Mouse (Mus musculus): ENCODE data around the gene Olfr718-ps1.

The Olfr718-ps1 gene

DNA sequence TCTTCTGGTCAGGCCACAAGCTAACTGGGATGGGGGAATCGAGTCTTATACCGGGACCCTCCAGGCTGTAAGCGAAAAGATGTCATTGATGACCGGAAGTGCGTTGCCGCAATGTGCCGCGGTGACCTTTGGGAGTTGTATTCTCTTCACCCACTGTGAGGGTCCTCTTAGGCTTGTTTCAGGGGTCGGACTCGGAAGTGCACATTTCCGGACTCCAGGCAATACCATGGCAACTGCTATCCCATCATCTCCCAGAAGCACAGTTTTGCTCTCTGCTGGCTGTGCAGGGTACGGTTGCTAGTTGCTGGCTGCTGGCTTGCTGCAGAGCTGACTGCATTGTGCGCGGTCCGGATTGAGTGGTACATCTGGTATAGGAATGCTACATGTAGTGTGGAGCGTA lies 18.3 kb downstream of the Olfr718-ps1 start:
- no peak for DNase-seq (ENCODE audit: low spot score in 2 of 2)

DNA sequence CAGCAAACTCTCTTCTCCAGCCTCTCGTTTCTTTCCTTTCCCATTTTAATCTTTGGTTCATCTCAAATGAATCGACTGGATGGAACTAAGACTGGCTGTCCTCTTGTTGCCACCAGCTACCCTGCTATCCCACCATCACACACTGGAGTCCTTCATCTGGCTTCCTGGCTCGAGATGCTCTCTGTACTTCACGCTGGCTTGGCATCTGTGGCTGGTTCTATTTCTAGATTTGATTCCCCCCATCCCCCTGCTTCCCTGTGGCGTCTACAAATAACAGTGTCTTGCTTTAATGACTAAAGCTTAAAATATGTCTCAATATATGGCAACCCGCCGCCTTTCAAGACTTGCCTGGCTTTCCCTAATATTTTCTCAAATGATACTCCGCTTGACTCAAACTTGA lies 19.5 kb downstream of the Olfr718-ps1 start:
- DNase-seq (ENCODE audit: low spot score in 2 of 2): no peak

DNA sequence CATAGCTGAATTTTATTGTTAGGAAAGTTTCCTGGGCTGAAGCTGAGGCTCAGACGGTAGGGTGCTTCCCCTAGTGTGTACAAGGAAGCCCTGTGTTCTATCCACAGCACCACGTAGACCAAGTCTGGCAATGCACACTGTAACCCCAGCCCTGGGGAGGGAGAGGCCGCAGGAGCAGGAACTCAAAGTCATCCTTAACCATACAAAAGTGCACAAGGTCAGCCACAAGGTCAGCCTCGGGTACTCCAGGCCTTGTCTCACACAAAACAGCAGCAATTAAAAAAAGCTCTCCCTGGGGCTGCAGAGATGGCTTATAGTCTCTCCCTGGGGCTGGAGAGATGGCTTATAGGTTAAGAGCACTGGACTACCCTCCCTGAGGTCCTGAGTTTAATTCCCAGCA lies 20.5 kb downstream of the Olfr718-ps1 start:
- DNase-seq (ENCODE audit: low spot score in 2 of 2): no peak

DNA sequence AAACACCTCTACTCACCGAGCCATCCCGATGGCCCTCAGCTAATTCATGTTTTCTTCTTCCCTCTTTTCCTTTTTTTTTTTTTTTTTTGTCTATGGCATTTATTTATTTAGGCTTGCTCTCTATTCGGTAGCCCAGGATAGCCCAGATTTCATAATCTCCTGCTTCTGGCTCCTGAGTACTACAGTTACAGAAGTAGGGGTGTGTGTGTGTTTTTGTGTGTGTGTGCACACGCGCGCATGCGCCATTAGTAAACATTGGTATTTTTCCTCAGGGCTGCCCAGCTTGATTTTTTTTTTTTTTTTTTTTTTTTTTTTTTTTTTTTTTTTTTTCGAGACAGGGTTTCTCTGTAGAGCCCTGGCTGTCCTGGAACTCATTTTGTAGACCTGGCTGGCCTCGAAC lies 21.3 kb downstream of the Olfr718-ps1 start:
- DNase-seq (ENCODE audit: low spot score in 2 of 2): no peak

DNA sequence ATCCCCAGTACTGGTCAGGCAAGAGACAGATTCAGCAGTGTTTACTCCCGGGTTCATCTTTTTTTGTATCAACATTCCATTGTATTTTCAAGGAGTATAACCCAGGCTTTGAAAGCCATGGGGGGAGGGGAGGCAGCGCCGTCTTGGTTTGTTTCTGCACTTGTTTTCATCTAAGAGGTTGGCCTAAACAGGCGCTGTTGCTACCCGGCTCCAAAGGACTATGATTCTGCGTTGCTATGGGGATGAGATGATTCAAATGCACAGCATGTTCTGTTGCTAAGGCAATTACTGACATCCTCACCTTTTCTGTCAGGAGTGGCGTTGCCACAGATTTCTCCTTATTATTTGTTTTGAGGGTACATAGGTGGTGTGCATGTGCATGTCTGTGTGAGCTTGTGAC lies 21.8 kb downstream of the Olfr718-ps1 start:
- no peak for DNase-seq (ENCODE audit: low spot score in 2 of 2)

DNA sequence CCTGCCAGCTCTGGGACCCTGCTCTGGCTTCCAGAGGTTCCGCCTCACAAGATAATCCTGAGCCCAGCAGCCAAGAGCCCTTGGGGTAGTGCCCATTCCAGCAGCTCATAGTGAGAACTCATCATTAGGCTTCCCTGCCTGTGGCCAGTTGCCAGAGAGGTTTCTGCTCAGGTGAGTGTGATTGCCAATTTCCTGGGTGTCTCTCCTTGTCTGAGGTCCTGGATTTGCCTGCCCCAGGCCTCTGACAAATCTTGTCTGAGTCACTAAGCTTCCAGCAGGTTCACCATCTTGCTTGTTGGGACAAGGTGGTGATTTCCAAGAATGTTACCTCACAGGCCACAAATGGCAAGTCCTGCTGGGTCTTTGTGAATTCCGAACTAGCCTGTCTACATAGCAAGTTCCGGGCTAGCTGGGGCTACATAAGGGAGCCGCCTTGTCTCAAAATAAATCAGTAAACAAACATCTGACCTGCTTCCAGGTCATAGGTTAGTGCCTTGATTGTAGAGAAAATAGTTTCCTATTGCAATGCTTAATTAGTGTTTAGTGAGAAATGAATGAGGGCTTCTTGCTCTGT lies 22.5 kb downstream of the Olfr718-ps1 start:
- DNase-seq (ENCODE audit: low spot score in 2 of 2): no peak

DNA sequence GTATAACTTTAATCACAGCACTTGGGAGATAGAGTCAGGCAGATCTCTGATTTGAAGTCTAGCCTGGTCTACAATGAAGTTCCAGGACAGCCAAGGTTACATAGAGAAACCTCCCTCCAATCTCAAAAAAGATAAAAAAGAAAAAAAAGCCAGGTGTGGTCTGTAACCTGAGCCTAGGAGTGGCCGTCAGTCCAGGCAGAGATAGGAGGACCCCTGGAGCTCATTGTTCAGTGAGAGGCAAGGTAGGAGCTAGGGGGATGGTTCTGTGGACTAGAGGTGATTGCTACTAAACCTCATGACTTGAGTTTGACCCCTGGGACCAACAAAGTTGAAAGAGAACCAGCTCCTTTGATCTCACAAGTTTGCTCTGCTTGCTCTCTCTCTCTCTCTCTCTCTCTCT lies 24.7 kb downstream of the Olfr718-ps1 start:
- DNase-seq (ENCODE audit: low spot score in 2 of 2): no peak

DNA sequence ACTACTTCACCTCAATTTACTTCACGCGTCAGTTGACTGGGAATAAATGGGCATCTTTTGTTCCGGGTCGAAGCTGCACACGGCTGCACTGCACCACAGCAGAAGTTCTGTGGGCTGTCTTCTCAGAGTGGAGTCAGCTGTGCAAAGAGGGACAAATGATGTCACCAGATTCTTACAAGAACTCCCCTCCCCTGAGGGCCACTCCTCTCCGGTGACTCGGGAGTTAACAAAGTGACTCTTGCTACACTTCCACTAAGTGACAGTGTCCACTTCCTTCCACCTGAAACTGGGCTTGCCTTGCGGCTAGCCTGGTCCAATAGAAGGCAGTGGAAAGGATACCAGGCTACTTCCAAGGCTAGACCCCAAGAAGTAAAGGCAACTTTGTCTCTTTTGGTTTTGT lies 25.3 kb downstream of the Olfr718-ps1 start:
- DNase-seq (ENCODE audit: low spot score in 2 of 2): no peak

DNA sequence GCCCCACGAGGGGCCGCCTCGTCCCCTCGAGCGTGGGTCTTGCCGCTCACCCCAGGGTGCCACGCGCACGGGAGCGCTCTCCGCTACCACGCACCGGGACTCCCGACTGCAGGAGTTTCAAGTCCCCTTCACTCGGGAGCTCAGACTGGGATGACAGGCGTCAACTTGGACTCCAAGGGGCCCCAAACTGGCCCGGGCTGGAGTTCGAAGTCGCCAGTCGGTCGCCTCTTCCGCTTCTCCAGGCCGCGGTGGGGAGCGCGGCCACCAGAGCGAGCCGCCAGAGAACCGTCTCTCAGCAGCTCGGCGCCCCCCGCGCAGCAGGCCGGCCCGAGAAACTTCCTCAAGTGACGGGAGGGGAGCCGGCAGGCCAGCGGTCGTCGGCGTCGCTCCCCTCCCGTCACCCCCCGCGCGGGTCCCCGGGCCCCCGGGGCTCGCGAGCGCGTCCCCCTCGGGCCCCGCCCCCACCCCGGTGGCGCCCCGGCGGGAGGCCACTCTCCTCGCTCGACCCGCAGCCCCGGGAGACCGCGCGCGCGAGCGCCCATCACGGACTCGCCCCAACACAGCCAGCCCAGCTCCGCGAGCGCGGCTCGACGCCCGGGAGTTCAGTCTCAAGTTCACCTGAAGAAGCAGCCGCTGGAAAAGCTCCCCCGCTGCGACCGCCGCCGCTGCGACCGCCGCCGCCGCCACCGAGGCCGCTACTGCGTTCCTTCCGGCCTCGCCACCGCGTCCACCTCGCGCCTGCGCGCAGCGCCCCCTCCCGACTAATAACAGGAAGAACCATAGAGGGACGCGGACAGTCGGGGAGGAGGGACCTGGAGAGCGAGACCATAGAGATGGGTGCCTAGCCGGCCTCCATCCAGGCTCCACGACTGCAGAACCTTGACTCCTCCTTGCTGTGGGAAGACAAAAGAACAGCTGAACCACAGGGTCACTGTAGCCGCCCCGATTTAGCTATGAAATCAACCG lies 34.8 kb downstream of the Olfr718-ps1 start, which contains the start of gene Rnf216:
Gene Rnf216, minus strand, starts transcription at position 714 of the 966 bp plus-strand sequence.
- DNase-seq (ENCODE audit: low spot score in 2 of 2): peak; percentile 90 to 93

DNA sequence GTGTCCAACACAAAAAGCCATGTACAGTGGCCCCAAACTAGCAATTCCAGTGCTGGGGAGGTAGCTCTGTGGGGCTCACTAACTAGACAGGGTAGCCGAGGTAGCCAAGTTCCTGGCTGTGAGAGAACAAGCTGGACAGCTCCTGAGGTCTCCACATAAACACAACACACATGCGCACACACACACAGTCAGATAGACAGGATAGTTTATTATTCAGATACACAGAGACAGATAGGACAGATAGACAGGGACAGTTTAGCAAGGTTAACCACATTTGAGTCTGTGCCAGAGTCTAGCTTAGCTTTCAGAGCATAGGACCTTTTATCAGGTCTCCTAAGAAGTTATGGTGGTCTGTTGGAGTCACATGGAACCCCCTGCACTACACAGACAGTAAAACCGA lies 40.5 kb downstream of the Olfr718-ps1 start:
- no peak for DNase-seq (ENCODE audit: low spot score in 2 of 2)

DNA sequence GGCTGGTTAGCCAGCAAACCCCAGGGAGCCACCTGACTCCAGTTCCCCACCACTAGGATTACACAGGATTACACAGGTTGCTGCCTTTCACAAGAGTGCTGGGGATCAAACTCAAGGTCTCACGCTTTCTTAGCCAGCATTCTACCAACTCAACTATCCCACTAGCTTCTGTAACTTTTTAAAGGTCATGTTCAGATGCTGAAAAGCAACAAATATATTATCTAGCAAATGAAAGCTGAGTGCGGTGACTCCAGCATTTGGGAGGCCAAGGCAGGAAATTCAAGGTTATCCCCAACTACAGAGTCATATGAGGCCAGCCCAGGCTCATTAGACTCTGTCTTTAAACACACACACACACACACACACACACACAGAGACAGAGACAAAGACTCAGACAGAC lies 44.1 kb downstream of the Olfr718-ps1 start:
- DNase-seq (ENCODE audit: low spot score in 2 of 2): no peak

DNA sequence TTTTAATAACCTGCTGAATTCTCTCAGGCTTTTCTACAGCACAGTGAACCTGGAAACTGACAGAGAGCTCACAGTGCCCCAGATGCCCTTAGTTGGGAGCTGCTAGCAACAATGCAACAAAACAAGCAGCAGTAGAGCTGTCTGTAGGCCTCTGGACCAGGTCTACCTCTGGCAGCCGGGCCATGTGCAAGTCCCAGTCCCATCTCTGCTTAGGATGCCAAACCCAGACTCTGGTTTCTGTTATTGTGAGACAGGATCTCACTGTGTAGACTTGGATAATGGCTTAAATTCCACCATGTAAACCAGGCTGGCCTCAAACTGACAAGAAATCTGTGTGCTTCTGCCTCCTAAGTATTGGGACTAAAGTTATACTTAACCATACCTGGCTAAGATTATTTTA lies 45.8 kb downstream of the Olfr718-ps1 start:
- no peak for DNase-seq (ENCODE audit: low spot score in 2 of 2)

DNA sequence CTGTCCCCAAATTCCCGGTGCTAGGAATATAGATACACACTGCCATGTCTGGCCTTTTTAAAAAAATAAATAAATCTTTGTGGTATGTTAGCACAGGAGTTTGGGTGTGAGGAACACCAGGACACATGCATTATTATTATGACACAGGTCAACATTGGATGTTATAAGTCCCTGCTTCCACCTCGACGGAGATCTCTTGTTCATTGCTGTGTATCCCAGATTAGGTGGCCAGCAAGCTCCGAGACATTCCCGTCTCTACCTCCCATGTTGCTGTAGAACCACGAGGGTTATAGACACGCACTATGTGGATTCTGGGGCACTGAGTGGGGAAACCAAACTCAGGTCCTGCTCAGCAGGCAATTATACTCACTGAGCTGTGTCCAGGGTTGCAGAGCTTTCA lies 52.1 kb downstream of the Olfr718-ps1 start:
- no peak for DNase-seq (ENCODE audit: low spot score in 2 of 2)

DNA sequence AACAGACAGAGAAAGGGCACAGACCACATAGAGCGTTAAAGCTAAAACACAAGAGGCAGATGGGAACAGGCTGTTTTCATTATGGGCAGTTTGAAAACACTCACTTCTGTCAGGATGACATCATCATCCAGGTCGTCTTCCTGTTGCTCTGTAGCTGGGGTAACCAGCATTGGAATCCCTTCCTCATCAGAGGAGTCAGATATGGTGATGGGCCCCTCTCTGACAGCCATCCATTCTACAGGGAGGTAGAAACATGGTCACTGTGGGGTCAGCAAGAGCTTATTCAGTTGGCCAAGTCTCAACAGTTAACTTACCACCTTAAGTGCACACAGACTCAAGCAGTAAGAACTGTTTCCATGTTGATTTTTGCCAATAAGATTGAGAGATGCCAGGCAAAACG lies 54.5 kb downstream of the Olfr718-ps1 start:
- no peak for DNase-seq (ENCODE audit: low spot score in 2 of 2)

DNA sequence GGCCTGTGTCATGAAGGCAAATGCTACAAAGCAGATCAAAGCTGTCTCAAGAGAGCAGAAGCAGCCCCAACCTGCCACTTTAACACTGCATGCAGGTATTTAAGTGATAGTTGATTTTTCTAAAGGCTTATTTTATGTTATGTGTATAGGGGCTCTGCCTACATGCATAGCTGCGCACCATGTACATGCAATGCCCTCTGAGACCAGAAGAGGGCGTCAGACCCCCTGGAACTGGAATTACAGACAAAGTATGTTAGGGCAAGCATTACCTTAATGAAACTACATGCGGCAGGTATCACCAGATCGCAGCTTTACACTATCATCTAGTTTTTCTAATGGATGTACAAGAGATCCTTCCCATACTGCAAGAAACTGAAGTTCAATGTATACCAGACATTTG lies 62.5 kb downstream of the Olfr718-ps1 start:
- DNase-seq (ENCODE audit: low spot score in 2 of 2): no peak
